Mouse (Mus musculus) cerebellum, adult 9-11 months (tissue): ENCODE measurements around the gene Ptprj.

Source experiments
- DNase-seq: peaks from one replicate; pipeline ENCODE4 v3.0.0; 2022

Gene Ptprj

GRCm38 (mm10) chr2:90580236-90581005, at the start of gene Ptprj:
TSS of gene Ptprj (minus strand) at chr2:90580647.
- peak; percentile 78 for DNase-seq

- no peak for DNase-seq
Observed at GRCm38 (mm10) chr2:90629552-90629951, 49.1 kb upstream of the Ptprj start.

DNA sequence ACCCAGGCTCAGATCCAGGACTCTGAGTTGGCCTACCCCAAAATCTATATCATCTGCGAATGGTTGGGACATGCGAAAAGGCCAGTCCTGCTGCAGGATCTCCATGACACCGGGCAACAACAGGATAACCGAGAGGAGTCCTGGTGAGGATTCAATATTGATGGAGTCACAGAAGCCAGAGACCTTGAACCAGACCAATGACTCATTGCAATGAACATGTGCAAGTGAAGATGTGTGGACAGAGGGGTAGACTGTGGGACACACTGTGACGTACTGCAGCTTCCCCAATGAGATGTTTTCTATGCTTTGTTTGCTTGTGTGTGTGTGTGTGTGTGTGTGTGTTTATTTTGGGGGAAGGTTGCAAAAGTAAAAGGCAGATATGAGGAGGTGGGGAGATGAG, 47.8 kb upstream of the Ptprj start:
- DNase-seq: no peak

GRCm38 (mm10) chr2:90624920-90625319, 44.5 kb upstream of the Ptprj start:
- peak; percentile 79 for DNase-seq

GRCm38 (mm10) chr2:90624339-90624738, 43.9 kb upstream of the Ptprj start:
- peak; percentile 47 for DNase-seq

DNA sequence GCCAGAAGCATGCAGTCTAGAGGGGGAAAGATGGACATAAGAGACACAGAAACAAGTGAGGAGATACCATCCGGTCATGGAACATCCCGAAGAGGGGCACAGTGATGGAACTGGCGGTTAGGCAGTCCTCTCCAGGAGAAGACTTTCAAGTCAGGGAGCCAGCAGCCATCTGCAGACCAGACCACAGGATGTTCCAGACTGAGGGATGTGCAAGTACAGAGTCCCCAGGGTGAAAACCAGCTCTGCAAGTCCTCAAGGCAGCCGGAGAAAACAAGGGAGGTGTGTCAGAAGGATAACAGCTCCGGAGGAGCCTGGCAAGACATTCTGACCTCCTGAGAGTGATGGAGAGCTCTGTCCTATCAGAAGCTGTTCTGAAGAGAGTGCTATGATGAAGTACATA, 40.4 kb upstream of the Ptprj start:
- no peak for DNase-seq

- DNase-seq: no peak
Observed at GRCm38 (mm10) chr2:90619648-90620047, 39.2 kb upstream of the Ptprj start.

GRCm38 (mm10) chr2:90614651-90615171, 34.3 kb upstream of the Ptprj start:
- no peak for DNase-seq

DNA sequence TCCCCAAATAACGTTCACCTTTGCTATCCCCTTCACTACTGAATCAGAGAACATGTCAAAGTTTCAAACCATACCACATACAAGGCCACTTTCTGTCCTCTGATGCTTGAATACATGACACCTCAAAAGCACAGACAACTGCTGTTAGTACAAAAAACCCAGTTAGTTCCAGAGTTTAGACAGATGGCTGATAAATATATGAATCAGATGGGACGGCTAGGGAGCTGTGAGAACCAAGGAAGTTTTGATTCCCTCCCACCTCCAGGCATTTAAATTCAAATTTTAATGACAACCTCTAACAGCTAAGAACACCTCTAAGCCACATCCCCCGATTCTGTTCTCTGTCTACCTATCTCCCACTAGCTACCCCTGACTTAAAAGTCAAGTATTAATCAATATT, 33.1 kb upstream of the Ptprj start:
- no peak for DNase-seq

DNA sequence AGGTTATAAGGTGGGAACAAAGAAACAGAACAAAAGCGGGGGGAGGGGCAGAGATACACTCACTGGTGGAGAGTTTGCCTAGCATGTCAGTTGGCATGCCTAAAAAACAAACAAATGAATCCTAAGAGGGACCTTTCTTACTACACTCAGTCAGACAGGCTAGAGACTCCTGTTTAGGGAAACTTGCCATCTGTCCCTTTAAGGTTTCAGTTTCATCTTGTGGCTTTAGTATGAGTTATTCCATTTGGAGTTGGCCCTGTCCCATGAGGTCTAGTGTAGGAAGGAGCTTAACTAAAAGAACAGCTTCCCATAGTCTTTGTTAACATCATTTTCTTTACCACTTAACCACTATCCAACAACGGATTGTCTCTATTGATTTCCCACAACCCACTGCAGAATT, 32.6 kb upstream of the Ptprj start:
- no peak for DNase-seq

GRCm38 (mm10) chr2:90611959-90612571, 31.6 kb upstream of the Ptprj start:
- DNase-seq: no peak

DNA sequence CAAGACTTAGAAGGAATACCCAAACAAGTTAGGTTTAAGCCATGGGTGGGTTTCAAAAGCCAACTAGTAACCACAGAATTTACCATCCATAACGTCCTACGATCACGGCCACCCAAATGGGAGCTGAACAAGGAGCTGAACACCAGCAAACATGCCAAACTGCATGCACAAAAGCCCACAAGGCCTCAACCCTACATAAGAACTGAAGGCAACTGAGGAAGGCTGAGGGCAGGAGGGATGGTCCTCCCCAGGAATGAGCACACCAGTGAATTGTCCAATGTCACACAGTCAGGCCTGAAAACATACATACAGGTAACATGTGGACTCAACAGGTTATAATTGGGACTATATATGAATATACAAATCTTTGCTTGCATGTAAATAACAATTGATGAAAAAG, 20.6 kb upstream of the Ptprj start:
- no peak for DNase-seq

- DNase-seq: no peak
Observed at GRCm38 (mm10) chr2:90588141-90588540, 7.7 kb upstream of the Ptprj start.

GRCm38 (mm10) chr2:90584506-90584905, 4.1 kb upstream of the Ptprj start:
- no peak for DNase-seq

DNA sequence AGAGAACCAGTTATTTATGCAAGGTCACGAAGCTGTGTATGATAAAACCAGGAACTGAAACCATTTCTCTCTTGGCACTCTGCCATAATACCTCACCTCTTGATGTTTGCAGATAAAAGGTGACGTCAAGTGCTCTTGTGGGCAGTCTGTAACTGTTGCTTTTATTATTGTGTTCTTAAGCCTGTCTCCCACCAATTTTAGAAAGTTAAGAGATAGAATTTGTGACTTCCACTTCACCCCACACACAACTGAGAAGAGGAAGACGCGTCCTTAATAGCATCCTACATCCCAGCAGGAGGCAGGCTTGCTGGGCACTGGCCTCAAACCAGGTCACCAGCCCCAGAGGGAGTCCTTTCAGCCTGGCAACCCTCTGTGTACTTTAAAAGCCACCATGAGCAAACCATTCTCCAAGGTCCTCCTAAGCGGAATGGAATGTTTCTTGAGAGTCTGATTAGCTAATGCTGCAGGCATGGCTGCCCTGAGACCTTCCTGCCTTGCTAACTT, 3.2 kb upstream of the Ptprj start:
- peak; percentile 18 for DNase-seq

- no peak for DNase-seq
Observed at GRCm38 (mm10) chr2:90582814-90583213, 2.4 kb upstream of the Ptprj start.

DNA sequence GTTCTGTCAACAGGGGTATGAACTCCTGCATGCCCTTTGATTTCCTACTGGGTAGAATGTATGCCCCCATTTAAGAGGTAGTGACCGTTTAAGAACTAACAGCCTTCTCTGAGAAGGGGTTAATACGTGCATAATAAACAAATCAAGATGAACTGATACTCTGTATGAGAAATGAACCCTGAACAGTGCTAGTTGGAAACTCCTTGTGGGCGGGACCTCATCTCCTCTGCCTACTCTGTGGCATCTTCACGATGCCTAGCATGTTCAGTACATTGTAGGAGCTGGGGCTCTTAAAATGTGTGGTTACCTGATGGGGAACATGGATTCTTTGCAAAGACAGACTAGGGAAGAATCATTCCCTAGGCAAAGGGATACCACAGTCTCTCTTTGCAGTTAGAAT, 1.9 kb upstream of the Ptprj start:
- no peak for DNase-seq

DNA sequence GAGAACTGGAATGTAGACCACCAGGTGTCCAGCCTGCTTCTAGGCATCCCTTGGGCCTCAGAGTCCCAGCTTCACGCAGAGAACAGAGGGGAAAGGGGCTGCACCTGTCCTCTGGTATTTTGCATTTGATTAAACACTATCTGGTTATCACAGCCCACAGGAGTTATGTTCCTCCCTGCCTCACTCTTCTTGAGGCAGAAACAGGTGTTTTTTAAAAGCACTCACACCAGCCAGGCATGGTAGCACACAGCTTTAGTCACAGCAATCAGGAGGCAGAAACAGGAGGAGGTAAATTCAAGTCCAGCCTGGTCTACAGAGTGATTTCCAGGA, 1.3 kb upstream of the Ptprj start:
- DNase-seq: peak; percentile 32

DNA sequence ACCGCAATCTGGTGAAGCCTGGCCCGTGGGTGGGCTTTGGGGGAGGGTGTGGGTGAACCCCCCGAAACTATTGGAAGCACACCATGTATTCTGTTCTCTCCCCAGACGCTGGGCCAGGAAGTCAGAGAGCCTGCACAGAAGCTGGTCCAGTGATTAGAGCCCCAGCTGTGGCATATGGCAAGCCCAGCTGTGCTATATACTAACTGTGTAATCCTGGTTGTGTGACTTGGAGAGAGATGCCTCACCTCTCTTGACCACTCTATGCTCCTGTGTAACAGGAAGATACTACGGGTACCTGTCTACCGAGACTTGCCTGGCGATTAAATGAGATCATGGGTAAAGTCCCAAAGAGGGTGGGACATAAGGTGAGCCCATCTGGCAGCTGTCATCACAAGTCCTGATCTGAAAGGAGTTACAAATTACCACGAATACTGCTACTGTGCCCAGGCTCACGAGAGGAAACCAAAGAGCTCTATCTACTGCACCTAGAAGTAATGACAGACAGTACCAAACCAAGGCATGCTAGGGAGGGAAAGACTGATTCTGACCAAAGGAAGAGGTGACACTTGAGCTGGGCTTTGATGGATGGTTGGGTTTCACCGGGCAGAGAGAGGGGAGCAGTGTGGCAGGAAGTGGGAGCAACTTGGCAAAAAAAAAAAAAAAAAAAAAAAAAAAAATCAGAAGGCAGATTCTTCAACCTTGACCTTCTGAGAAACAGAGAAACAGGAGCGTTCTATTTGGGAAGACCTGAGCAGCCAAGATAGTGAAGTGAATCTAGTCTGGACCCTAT, 754 bp upstream of the Ptprj start:
- peak; percentile 78 for DNase-seq

DNA sequence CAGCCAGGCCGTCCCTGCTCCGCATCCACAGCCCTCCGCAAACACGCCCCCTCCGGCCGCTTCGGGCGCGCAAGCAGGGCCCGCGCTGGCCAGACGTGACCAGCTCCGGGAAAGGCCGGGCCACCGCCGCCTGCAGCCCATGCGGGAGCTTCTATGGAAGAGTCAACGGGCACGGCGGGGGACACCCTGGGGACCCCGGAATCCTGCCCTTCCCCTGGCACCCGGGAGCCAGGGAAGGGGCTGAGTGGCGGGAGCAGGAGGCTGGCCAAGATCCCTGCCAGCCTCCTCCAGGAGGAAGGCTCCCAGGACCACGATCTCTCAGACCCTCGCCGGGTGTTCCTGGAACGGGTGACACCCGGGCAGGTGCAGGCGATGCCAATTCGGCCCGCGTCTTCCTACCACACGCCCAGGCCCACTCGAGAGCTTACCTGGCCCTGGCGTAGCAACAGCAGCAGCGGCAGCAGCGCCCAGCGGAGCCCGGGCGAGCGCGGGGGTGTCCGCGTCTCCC, 665 bp downstream of the Ptprj start:
- DNase-seq: peak; percentile 81

GRCm38 (mm10) chr2:90579038-90579727, 1.3 kb downstream of the Ptprj start:
- no peak for DNase-seq

DNA sequence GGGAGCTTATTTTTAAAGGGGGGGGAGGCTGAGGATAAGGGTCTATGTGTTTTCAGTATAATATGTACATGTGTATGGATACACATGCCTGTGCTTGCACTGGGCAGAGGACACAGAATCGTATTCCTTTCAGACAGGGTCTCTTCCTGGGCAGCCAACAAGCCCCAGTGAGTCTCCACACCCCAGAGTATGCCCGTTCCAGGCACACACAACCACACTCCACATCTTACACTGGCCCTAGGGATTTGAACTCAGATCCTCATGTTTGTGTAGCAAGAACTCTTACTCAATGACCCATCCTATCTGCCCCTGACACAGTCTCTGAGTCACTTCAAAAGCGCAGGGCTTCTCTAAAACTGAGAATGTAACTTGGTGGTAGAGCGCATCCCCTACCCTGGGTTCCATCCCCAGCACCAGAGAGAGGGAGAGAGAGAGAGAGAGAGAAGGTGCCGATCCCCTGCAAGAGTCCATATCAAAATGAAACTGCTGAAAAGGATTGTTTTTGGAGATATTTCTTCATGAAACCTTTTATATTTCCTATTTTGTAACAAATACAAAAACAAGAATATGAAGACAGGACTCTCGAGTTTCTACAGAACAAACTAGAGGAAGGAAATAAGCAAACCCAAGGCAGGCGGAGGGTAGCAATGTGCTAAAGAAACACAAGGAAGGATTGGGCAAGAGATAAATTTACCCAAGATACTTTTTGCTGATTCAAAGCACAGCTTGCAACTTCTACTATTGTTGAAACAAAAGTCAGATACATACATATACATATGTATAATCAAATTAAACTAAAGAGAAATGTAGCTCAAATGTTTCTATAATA, 2.8 kb downstream of the Ptprj start:
- DNase-seq: no peak
